Mouse (Mus musculus): ENCODE results near the gene 4933428G20Rik.

Gene 4933428G20Rik

DNA sequence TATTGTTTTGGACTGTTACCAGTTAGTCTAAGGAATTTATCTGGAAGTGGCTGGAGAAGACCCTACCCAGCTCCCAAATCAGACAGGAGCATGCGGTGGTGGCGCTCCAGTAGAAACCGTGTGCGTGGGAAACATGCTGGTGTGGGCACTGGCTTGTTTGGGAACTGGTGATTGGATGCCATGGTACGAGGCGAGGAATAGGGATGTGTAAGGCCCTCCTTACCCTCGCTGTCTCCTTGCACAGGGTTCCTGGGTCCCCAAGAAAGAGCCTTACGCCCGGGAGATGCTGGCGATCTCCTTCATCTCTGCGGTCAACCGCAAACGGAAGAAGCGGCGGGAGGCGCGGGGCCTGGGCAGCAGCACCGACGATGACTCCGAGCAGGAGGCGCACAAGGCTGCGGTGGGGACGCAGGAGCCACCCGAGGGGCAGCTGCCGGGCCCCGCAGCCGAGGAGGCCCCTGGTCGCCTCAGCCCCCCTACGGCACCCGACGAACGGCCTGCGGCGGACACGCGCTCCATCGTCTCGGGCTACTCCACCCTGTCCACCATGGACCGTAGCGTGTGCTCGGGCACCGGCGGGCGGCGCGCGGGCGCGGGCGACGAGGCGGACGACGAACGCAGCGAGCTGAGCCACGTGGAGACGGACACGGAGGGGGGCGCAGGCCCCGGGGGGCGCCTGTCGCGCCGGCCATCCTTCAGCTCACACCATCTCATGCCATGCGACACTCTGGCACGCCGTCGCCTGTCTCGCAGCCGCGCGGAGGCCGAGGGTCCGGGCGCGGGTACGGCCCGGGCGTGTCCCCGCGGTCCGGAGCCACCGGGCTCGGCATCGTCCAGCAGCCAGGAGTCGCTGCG lies at the start of gene 4933428G20Rik:
Gene 4933428G20Rik (minus strand): TSS at position 476 of the 855 bp plus-strand sequence.
- no peak for DNase-seq (ENCODE audit: low read depth)

DNA sequence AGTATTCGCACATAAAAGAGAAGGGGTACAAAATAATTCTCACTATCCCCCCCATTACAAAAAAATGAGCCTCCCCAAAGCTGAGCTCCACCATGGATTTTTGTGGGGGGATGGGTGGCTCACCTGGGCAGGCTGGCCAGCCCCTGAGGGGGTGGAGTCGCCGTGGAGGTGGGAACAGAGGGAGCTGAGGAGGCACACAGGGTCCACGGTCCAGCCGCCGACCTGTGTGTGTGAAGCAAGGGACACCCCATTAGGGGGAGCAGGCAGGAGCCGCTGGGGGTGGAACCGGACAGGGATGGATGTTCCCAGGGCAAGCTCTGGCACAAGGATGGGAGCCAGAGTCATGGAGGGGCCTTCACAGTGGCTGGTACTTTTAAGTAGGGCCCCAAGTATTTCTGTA lies 48.6 kb upstream of the 4933428G20Rik start:
- no peak for DNase-seq (ENCODE audit: low read depth)

DNA sequence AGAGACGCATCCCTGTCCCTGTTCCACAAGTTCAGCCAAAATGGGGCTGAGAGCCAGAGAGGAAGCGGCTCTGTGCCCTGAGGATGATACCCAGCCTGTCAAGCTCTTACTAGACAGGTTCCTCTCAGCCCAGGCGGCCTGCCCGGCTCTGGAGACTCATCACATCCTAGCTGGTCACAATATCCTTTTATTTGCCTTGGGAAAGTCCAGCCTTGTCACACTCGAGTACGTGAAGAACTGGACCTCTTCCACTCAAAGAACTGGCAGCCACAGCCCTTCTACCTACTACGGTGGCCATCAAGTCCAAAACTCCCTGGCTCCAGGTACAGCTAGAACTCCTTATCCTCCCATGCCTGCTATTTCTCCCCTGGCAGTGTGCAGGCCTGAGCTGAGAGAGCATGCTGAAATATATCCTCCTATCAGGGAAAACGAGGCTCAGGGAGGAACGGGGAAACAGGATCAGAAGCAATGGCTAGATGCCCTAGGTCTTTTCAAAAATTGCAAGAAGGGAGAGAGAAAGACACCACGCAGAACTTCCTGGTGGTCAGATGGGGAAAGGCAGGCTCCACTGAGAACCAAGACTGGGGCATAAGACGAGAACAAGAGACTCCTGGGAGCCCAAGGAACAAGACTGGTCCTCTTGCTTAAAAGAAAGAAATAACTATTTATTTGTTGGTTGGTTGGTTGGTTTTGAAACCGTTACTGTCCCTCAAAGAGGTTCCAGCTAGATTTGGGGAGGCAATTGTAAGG lies 48.0 kb upstream of the 4933428G20Rik start:
- no peak for DNase-seq (ENCODE audit: low read depth)

DNA sequence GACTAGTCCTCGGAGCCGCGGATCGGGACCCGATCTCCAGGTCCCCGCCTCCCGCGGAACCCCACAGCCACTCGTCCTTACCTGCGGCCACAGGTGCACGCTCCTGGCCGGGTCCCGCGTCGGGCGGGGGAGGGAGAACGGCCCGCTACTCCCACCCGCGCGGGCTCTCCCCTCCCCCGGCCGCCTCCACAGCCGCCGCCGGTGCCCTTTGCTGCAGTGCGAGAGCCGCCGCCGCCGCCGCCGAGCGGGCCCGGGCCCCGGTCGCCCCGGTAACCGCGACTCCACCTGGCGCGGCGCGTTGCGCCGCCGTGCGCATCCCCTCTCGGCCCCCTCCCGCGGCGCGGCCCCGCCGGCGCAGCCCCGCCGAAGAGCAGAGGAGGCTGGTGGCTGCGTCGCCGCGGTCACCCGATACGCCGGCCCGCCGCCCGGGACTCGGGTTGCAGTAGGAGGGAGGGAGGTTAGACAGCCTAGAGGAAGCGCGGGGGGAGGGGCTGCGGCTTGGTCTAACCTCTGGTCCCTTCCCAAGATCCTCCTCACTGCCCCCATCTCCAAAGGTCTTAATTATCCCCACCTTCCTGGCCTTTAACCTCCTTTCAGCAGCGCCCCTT lies 46.8 kb upstream of the 4933428G20Rik start:
- peak; percentile 22 for DNase-seq (ENCODE audit: low read depth)

- DNase-seq (ENCODE audit: low read depth): peak; percentile 24
Measured at GRCm38 (mm10) chr11:97545808-97546560, 45.8 kb upstream of the 4933428G20Rik start.

DNA sequence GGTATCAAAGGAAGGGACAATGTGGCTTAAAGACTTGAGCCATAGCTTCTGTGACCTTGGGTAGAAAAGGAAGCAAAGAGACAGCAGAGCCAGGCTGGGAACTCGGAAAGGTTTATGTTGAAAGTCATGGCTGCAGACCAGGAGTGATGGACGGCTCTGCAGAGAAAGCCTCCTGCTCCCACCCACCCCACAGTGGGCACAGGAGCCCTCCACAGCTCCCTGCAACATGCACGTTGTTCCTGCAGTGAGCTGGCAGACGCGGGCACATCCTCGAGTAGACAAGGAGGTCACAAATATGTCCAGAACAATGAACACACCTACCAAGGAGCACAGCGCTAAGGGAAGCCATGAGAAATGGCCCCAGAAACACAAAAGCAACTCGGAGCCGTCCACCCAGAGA lies 43.7 kb upstream of the 4933428G20Rik start:
- DNase-seq (ENCODE audit: low read depth): no peak

DNA sequence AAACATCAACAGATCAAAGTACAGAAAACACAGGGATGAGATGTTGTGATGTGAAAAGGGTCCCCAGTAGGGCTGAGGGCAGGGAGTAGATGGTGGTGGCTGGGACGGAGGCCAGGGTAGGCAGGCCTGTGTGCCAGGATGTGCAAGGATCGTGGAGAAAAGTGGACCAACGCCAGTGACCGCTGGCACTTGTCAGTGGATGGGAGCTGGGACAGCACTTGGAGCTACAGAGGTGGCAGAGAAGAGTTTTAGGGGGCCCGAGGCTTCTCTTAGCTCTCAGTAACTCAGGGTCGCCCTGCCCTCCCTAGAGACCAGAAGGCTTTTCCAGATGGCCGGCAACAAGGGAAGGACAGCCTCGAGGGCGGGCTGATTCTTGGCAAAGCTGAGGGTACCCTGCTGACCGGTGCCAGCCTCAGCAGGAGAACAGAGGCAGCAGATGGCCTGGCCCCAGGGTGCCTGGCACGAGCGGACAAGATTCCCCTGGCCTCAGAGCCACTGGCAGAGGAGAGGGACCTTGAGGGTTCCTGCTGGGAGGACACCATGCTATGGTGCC lies 43.1 kb upstream of the 4933428G20Rik start:
- no peak for DNase-seq (ENCODE audit: low read depth)

DNA sequence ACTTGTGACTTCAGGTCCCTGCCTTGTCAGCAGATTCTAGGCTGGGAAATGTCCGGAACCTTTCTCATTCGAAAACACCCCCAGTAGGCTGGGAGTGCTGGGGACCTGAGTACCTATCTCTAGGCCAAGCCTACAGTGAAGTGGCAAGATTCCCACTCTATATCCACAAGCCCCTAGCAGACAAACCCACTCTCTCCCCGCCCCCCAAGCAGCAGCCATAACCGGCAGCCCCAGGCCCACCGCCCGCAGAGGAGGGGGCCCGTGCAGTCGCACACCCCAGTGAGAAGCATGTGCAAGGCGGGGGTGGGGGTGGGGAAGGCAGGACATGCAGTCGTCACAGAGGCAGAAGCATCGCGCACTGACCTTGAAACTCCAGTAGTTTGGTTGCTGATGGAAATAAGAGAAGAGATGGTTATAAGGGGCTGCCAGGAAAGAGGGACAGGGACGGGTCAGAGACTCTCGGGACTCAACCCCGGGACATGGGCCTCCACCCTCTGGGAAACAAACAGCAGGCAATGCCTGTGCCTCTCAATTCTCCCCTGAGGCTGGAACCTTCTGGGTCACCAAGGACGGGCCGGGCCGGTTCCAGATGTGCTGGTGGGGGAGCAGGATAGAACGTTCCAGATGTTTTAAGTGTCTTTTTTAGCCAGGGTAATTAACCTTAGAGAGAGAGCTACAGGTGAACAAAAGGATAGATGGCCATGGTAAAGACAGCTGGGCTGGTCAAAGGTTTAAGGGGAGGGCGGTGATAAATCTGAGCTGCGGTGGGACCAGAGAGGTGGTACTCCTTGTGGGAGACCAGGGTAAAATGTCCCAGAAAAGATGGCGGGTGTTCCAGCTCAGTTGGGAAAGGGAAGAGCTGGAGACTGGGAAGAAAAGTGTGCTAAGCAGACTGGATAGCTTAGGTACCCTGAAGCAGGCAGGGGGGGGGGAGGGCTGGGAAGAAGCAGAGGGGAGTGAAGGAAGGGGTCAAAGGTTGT lies 42.3 kb upstream of the 4933428G20Rik start:
- no peak for DNase-seq (ENCODE audit: low read depth)

GRCm38 (mm10) chr11:97540604-97541003 lies 40.5 kb upstream of the 4933428G20Rik start:
- DNase-seq (ENCODE audit: low read depth): no peak

GRCm38 (mm10) chr11:97540136-97540535 lies 40.0 kb upstream of the 4933428G20Rik start:
- no peak for DNase-seq (ENCODE audit: low read depth)

DNA sequence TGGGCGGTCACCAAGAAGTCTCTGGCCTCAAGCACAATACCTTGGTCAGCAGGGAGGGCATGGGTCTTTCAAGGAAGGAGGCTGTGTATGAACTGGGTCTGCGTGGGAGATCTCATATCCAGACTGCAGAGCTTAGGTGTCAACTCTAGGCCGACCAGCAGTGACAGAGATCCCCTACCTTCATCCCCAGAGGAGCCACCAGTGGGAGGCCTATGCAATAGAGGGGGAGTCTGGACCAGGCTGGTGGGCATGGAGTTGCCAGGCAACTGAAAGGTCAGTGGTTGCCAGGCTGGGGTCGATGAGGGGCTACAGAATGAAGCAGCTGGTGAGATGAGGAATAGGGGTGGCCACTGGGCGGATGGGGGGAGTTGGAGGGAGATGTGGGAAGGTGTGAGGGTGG lies 39.5 kb upstream of the 4933428G20Rik start:
- no peak for DNase-seq (ENCODE audit: low read depth)

- DNase-seq (ENCODE audit: low read depth): no peak
Measured at GRCm38 (mm10) chr11:97537580-97538089, 37.5 kb upstream of the 4933428G20Rik start.

DNA sequence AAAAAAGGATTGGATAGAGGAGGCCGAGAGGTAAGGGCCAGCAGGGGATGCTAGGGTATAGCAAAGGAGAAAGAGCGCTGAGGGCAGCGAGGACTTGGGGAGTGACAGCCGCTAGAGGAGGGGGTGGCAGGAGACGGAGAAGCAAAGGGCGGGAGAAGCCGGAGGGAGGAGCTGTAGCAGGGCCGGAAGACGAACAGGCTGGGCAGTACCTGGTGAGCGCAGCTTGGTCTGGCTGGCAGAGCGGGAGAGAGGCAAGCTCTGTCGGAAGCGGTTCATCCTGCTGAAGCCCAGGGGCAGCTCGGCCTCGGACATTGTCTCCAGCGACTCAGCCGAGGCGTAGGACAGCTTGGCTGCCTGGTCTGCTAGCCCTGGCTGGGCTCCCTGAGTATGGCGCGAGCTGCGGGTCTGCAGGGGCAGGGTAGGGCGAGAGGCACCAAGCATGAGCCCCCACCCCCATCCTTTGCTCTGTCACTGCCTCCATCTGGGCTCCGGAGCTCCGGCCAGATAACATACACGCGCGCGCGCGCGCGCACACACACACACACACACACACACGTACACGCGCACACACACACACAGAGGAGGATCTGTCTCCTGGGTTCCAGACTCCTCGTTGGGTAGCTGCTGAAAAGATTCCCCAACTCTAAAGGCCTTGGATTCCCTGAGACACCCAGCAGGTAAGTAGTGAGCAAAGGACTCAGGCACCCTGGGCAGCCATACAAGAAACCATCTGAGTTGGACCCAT lies 36.9 kb upstream of the 4933428G20Rik start:
- DNase-seq (ENCODE audit: low read depth): peak; percentile 49

DNA sequence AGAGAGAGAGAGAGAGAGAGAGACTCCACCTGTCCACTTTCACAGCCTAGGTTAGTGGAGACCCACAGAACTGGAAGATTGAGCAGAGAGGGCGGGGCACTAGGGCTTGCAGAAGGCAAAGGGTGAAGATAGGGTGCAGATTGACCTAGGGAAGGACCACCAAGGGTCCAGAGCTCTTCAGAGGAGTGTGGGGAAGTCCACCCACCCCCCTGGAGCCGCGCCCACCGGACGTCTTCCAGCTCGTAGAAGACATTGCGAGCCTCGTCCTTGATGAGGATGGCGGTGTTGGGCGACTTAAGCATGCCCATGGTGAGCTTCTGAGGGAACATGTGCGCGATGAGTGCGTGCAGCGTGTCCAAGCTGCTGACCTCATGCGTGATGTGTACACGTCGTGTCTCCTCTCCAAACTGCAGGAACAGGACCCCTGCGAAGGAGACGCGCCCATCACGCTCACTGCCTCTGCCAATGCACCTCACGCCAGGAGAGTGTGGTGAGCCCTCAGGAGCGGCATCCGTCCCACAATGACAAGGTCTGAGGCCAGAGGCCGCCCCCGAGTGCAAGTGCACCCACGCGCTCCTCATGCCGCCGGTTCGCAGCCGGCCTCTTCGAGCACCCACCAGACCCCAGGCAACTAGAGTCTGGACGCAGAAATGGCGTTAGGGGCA lies 36.1 kb upstream of the 4933428G20Rik start:
- DNase-seq (ENCODE audit: low read depth): no peak

- DNase-seq (ENCODE audit: low read depth): no peak
Measured at GRCm38 (mm10) chr11:97535660-97536059, 35.5 kb upstream of the 4933428G20Rik start.

DNA sequence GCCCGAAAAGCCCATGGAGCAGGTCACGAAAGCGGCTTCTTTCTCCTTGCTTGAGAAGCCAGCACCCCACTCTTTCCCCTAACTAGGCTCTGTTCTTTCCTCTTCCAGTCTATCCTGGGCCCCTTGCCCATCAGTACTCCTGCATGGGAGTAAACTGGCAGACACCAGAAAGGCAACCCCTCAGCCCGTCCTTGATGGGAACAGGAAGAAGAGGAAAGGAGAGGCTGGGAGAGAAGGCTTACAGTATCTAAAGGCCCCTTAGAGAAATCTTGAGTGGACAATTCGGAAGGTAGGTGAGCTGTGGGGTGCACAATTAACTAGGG lies 35.1 kb upstream of the 4933428G20Rik start:
- no peak for DNase-seq (ENCODE audit: low read depth)

DNA sequence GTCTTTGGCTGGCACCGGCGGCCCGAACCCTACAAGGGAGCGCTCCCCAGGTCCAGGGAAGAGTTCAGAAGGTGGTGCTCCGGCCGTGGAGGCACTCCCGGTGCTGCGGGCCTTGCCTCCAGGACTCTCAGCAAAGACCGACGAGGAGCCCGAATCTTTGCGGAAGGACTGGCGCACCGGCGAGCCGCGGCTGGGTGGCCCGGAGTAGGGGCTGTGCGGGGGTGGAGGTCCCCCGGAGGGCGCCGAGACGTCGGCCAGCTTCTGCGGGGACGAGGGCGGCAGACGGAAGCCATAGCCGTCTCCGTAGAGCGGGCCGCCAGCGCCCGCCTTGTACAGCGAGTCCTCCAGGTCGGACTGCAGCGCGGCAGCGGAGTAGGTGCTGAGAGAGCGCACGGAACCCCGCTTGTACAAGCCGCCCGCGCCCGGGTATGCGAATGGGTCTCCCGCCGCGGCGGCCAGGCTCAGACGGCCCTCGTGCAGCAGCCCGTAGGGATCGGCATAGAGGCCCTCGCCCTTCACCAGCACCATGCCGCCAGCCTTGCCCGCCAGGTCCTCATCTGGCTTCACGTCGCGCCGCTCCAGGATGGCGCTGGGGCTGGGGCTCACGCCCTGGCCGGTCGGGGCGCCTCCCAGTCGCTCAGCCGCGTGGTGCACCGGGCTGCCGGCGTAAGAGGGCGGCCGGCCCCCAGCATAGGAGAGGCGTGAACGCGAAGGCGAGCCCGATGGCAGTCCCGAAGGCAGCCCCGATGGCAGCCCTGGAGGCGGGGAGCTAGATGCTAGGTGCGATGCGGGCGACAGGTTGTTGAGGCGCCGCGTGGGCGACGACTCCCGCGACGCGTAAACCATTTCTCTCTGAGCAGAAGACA lies 34.5 kb upstream of the 4933428G20Rik start:
- DNase-seq (ENCODE audit: low read depth): peak; percentile 57

DNA sequence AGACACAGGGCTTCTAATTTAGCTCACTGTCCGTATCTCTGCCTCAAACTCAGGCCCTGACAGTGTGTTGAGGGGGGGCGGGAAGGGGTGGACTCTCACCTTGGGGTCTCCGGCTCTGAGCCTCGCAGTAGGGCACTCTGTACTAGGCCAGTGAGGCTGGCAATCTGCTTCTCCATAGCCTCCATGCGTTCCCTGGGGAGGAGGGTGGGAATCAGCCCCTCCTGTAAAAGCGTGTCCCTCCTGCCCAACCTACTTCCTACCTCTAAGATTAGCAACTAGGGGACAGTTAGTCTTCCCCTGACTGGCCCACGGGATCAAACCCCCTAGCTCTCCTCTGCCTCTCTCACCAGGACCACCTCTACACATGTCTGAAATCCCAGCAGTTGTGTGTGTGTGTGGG lies 33.5 kb upstream of the 4933428G20Rik start:
- DNase-seq (ENCODE audit: low read depth): no peak
